Mouse (Mus musculus): ENCODE measurements around the gene Pcsk2.

DNA sequence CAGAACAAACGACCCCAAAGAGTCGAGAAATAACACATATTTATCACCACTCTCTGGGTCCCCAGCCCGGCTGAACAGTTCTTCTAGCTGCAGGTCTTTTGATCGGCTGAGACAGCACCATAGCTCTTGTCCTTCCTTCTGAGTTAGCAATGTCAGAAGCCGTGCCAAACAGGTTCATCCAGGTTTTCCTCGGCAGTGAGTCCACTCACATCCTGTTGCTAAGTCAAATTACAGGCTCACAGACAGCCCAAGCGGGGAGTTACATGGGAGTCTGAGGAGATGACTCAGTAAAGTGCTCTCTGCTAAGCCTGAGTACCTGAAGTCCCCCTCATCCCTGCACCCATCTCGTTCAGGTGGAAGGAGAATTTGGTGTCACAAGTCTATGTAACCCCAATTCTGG, 318.6 kb downstream of the Pcsk2 start:
- TF ChIP-seq GATA1 (IDR thresholded peaks at IDR 0.05; ENCODE audit: borderline replicate concordance, low read length) (no peak), FLI1 (IDR thresholded peaks at IDR 0.05; ENCODE audit: low read length) (no peak)

All from megakaryocyte, embryonic 14.5 days (primary cell).